Mouse (Mus musculus): ENCODE measurements at regions not wholly inside any gene's neighbourhood (a gene's known extent, or its start where the extent isn't known, plus 50 kb on each side); places are given as distances from the start of the nearest gene placed in this dataset.
"Not testable (repeated sequence)": the region's sequence is repeated elsewhere in the genome, so short reads cannot be mapped to it uniquely, and the experiment has no call there.

DNA sequence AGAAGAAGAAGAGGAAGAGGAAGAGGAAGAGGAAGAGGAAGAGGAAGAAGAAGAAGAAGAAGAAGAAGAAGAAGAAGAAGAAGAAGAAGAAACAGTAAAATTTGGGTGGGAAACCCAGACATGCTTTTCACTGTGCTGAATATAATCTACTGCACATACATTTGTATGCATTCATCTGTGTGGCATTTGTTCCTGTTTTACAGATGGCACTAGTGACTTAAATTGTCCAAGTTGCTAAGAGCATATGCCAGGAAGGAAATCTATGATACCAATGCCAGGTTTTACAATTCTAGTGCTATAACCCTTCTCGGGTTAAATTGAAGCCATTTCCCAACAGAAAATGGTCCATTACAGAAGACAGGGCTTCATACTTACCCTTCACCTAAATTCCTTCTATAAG lies 291.7 kb upstream of the Klf6 start:
- H3K36me3 ChIP-seq (ENCODE audit: control insufficient read depth, insufficient read depth, low read length, poor library complexity, severe bottlenecking): no peaks in the 10 kb centered on the region
- no peak overlapping the region for H3K4me3 ChIP-seq (ENCODE audit: insufficient read depth in 1 of 2, low read depth in 1 of 2, low read length in 2 of 2, poor library complexity in 1 of 2, severe bottlenecking in 1 of 2)
- in situ Hi-C loops (cut with MboI; ENCODE audit: low sequenced_read_pairs in 2 of 2, unreplicated experiment in 2 of 2): no loop called here
- no peaks in the 10 kb centered on the region for H3K9me3 ChIP-seq (ENCODE audit: control insufficient read depth, insufficient read depth, low read depth, low read length)
- H3K27ac ChIP-seq (ENCODE audit: insufficient read depth, low read depth, low read length, poor library complexity, severe bottlenecking): no peak overlapping the region
- no peak overlapping the region for H3K9ac ChIP-seq (ENCODE audit: insufficient read depth, low read depth, low read length, poor library complexity, severe bottlenecking)
- TF ChIP-seq ZNF384 (IDR thresholded peaks at IDR 0.05; ENCODE audit: low read depth, low read length): no peak
- no peak for TF ChIP-seq ZC3H11A (IDR thresholded peaks at IDR 0.05; ENCODE audit: borderline replicate concordance, low read depth, low read length)
- no peak for TF ChIP-seq CHD2 (IDR thresholded peaks at IDR 0.05; ENCODE audit: low read depth, low read length)
- no peak for TF ChIP-seq HCFC1 (IDR thresholded peaks at IDR 0.05; ENCODE audit: borderline replicate concordance, insufficient read depth, low read length)
- TF ChIP-seq MAFK (IDR thresholded peaks at IDR 0.05; ENCODE audit: insufficient read depth, low read depth, low read length): no peak
- DNase-seq (ENCODE audit: low read depth, low spot score): no peak
- H3K4me1 ChIP-seq (ENCODE audit: control insufficient read depth in 2 of 2, insufficient read depth in 2 of 2, low read length in 2 of 2, poor library complexity in 1 of 2): no peaks in the 10 kb centered on the region

DNA sequence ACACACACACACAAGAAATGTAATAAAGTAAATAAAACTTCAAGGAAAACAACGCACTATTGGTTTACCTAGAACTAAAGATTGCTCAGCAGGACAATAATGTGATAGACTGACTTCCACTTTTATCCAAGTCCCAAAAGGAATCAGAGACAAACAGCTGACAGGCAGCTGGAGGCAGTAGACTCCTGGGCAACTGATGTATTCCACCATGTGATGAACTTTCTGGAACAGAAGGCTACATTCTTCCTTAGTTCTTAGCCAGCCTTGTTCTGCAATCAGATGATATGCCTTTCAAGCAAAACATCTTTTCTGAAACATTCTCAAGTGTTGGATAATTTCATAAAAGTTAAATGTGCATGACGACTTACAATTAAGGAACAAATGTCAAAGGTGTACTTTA lies 290.9 kb upstream of the Klf6 start:
- in situ Hi-C loops (cut with MboI; ENCODE audit: low sequenced_read_pairs in 2 of 2, unreplicated experiment in 2 of 2): no loop called here
- no peak overlapping the region for H3K4me3 ChIP-seq (ENCODE audit: insufficient read depth in 1 of 2, low read depth in 1 of 2, low read length in 2 of 2, poor library complexity in 1 of 2, severe bottlenecking in 1 of 2)
- TF ChIP-seq MAFK (IDR thresholded peaks at IDR 0.05; ENCODE audit: insufficient read depth, low read depth, low read length) (no peak), ZNF384 (IDR thresholded peaks at IDR 0.05; ENCODE audit: low read depth, low read length) (no peak), ZC3H11A (IDR thresholded peaks at IDR 0.05; ENCODE audit: borderline replicate concordance, low read depth, low read length) (no peak), CHD2 (IDR thresholded peaks at IDR 0.05; ENCODE audit: low read depth, low read length) (no peak), HCFC1 (IDR thresholded peaks at IDR 0.05; ENCODE audit: borderline replicate concordance, insufficient read depth, low read length) (no peak)
- H3K9me3 ChIP-seq (ENCODE audit: control insufficient read depth, insufficient read depth, low read depth, low read length): no peaks in the 10 kb centered on the region
- no peaks in the 10 kb centered on the region for H3K36me3 ChIP-seq (ENCODE audit: control insufficient read depth, insufficient read depth, low read length, poor library complexity, severe bottlenecking)
- no peaks in the 10 kb centered on the region for H3K4me1 ChIP-seq (ENCODE audit: control insufficient read depth in 2 of 2, insufficient read depth in 2 of 2, low read length in 2 of 2, poor library complexity in 1 of 2)
- H3K9ac ChIP-seq (ENCODE audit: insufficient read depth, low read depth, low read length, poor library complexity, severe bottlenecking): no peak overlapping the region
- H3K27ac ChIP-seq (ENCODE audit: insufficient read depth, low read depth, low read length, poor library complexity, severe bottlenecking): no peak overlapping the region
- DNase-seq (ENCODE audit: low read depth, low spot score): no peak

- H3K4me1 ChIP-seq (ENCODE audit: control insufficient read depth in 2 of 2, insufficient read depth in 2 of 2, low read length in 2 of 2, poor library complexity in 1 of 2): no peaks in the 10 kb centered on the region
- no peak overlapping the region for H3K27ac ChIP-seq (ENCODE audit: insufficient read depth, low read depth, low read length, poor library complexity, severe bottlenecking)
- H3K36me3 ChIP-seq (ENCODE audit: control insufficient read depth, insufficient read depth, low read length, poor library complexity, severe bottlenecking): no peaks in the 10 kb centered on the region
- no peaks in the 10 kb centered on the region for H3K9me3 ChIP-seq (ENCODE audit: control insufficient read depth, insufficient read depth, low read depth, low read length)
- in situ Hi-C loops (cut with MboI; ENCODE audit: low sequenced_read_pairs in 2 of 2, unreplicated experiment in 2 of 2): no loop called here
- no peak for DNase-seq (ENCODE audit: low read depth, low spot score)
- no peak for TF ChIP-seq CHD2 (IDR thresholded peaks at IDR 0.05; ENCODE audit: low read depth, low read length)
- TF ChIP-seq ZC3H11A (IDR thresholded peaks at IDR 0.05; ENCODE audit: borderline replicate concordance, low read depth, low read length): no peak
- TF ChIP-seq MAFK (IDR thresholded peaks at IDR 0.05; ENCODE audit: insufficient read depth, low read depth, low read length): no peak
- no peak for TF ChIP-seq ZNF384 (IDR thresholded peaks at IDR 0.05; ENCODE audit: low read depth, low read length)
- TF ChIP-seq HCFC1 (IDR thresholded peaks at IDR 0.05; ENCODE audit: borderline replicate concordance, insufficient read depth, low read length): no peak
- H3K4me3 ChIP-seq (ENCODE audit: insufficient read depth in 1 of 2, low read depth in 1 of 2, low read length in 2 of 2, poor library complexity in 1 of 2, severe bottlenecking in 1 of 2): no peak overlapping the region
- no peak overlapping the region for H3K9ac ChIP-seq (ENCODE audit: insufficient read depth, low read depth, low read length, poor library complexity, severe bottlenecking)
Measured at GRCm38 (mm10) chr13:5576568-5576967, 284.7 kb upstream of the Klf6 start.

GRCm38 (mm10) chr13:5583681-5584080 lies 277.6 kb upstream of the Klf6 start:
- 0 out of 2 replicates have a peak overlapping the region, but pooled peaks have one; percentile 28 for H3K27ac ChIP-seq (ENCODE audit: insufficient read depth, low read depth, low read length, poor library complexity, severe bottlenecking)
- H3K4me1 ChIP-seq (ENCODE audit: control insufficient read depth in 2 of 2, insufficient read depth in 2 of 2, low read length in 2 of 2, poor library complexity in 1 of 2); H3K9ac ChIP-seq (ENCODE audit: insufficient read depth, low read depth, low read length, poor library complexity, severe bottlenecking); in situ Hi-C loops (cut with MboI; ENCODE audit: low sequenced_read_pairs in 2 of 2, unreplicated experiment in 2 of 2); DNase-seq (ENCODE audit: low read depth, low spot score); H3K9me3 ChIP-seq (ENCODE audit: control insufficient read depth, insufficient read depth, low read depth, low read length); H3K4me3 ChIP-seq (ENCODE audit: insufficient read depth in 1 of 2, low read depth in 1 of 2, low read length in 2 of 2, poor library complexity in 1 of 2, severe bottlenecking in 1 of 2); H3K36me3 ChIP-seq (ENCODE audit: control insufficient read depth, insufficient read depth, low read length, poor library complexity, severe bottlenecking): not testable (repeated sequence)

- in situ Hi-C loops (cut with MboI; ENCODE audit: low sequenced_read_pairs in 2 of 2, unreplicated experiment in 2 of 2): no loop called here
- TF ChIP-seq ZNF384 (IDR thresholded peaks at IDR 0.05; ENCODE audit: low read depth, low read length) (no peak), CHD2 (IDR thresholded peaks at IDR 0.05; ENCODE audit: low read depth, low read length) (no peak), ZC3H11A (IDR thresholded peaks at IDR 0.05; ENCODE audit: borderline replicate concordance, low read depth, low read length) (no peak), MAFK (IDR thresholded peaks at IDR 0.05; ENCODE audit: insufficient read depth, low read depth, low read length) (no peak), HCFC1 (IDR thresholded peaks at IDR 0.05; ENCODE audit: borderline replicate concordance, insufficient read depth, low read length) (no peak)
- Histone ChIP-seq H3K9ac (ENCODE audit: insufficient read depth, low read depth, low read length, poor library complexity, severe bottlenecking) (no peak overlapping the region), H3K9me3 (ENCODE audit: control insufficient read depth, insufficient read depth, low read depth, low read length) (no peaks in the 10 kb centered on the region), H3K4me3 (ENCODE audit: insufficient read depth in 1 of 2, low read depth in 1 of 2, low read length in 2 of 2, poor library complexity in 1 of 2, severe bottlenecking in 1 of 2) (no peak overlapping the region), H3K27ac (ENCODE audit: insufficient read depth, low read depth, low read length, poor library complexity, severe bottlenecking) (no peak overlapping the region), H3K36me3 (ENCODE audit: control insufficient read depth, insufficient read depth, low read length, poor library complexity, severe bottlenecking) (no peaks in the 10 kb centered on the region), H3K4me1 (ENCODE audit: control insufficient read depth in 2 of 2, insufficient read depth in 2 of 2, low read length in 2 of 2, poor library complexity in 1 of 2) (peaks cover 0 to 9% of the 10 kb centered on the region in 2 experiments; a peak in 2 of 4 replicates)
- no peak for DNase-seq (ENCODE audit: low read depth, low spot score)
Measured at GRCm38 (mm10) chr13:5587196-5587595, 274.1 kb upstream of the Klf6 start.

Data from ES-E14 (cell line).